Mouse (Mus musculus) Patski (cell line): Measurements from ENCODE around the gene Dpy30. TPM values are rescaled to one million over a fixed set of nuclear protein-coding genes. Genes with fewer than 3 reads are reported as not detected.
"Not testable (repeated sequence)": the region's sequence is repeated elsewhere in the genome, so short reads cannot be mapped to it uniquely, and the experiment has no call there.

Source experiments
- ATAC-seq: fragments of 100-300 bp; one replicate; pipeline ENCODE4 v1.8.0; 2021
- CTCF ChIA-PET: fragments of 350-600 bp; sonication (Branson Sonifier 250); formaldehyde crosslinking; loops from one replicate; lab custom pipeline; 2022; ENCODE audit warnings: inconsistent platforms; lab: Charles Lee
- POLR2A ChIA-PET: fragments of 350-600 bp; sonication (Branson Sonifier 250); formaldehyde crosslinking; loops from one replicate; lab custom pipeline; 2022; ENCODE audit warnings: antibody characterized with exemption, inconsistent platforms; lab: Charles Lee
- DNase-seq: peaks from one replicate; pipeline ENCODE4 v3.0.0-alpha.2; 2011; ENCODE audit warnings: low read depth, low spot score
- H3K27me3 ChIP-seq: fragments of 371-371 bp; one replicate; pipeline ENCODE4 v1.5.1; 2021
- CTCF ChIP-seq: fragments of 100-300 bp; IDR thresholded peaks from one replicate; pipeline ENCODE4 v1.5.1; 2021
- in situ Hi-C: fragments of 300-500 bp; cut with MboI; formaldehyde crosslinking; loops from 3 replicates; pipeline ENCODE4 v1.11.1; 2018; ENCODE audit warnings: low pct_unique_long_range_greater_than_20kb, mixed read lengths
- polyA plus RNA-seq: library from polyadenylated mRNA; unstranded; gene quantifications from one replicate; pipeline ENCODE4 v1.2.3, GENCODE M21; 2021

The Dpy30 gene
- polyA plus RNA-seq, 1 experiment from 2014 or later: 97.9 TPM

GRCm38 (mm10) chr17:74316309-74316863 is 7.4 kb downstream of the Dpy30 start:
- POLR2A ChIA-PET: interaction anchor here (0.6 to 0.7 kb wide), 2 partner anchors 22 to 755 kb away, joined by 3 to 4 read pairs; partner anchors contain the start of gene Spast
- no peak for TF ChIP-seq CTCF
- ATAC-seq: peak; percentile 90
- DNase-seq: no peak
- in situ Hi-C loops: no loop called here
- CTCF ChIA-PET: no interaction called here
- H3K27me3 ChIP-seq: no peaks in the 10 kb centered on the region

GRCm38 (mm10) chr17:74315445-74316308 is 8.1 kb downstream of the Dpy30 start:
- ChIA-PET CTCF (no interaction called here), POLR2A (interaction anchor here (0.6 to 1.2 kb wide), 2 partner anchors 19 to 139 kb away, joined by 3 to 4 read pairs; no protein-coding TSS in a partner anchor)
- no peak for TF ChIP-seq CTCF
- H3K27me3 ChIP-seq: no peaks in the 10 kb centered on the region
- in situ Hi-C loops: no loop called here
- ATAC-seq (peak; percentile 66), DNase-seq (no peak)

GRCm38 (mm10) chr17:74306021-74306420 is 17.7 kb downstream of the Dpy30 start:
- ChIA-PET CTCF (no interaction called here), POLR2A (no interaction called here)
- TF ChIP-seq CTCF: no peak
- DNase-seq (no peak), ATAC-seq (no peak)
- no peaks in the 10 kb centered on the region for H3K27me3 ChIP-seq
- in situ Hi-C loops: no loop called here

GRCm38 (mm10) chr17:74305616-74306015 is 18.1 kb downstream of the Dpy30 start:
- ATAC-seq (no peak), DNase-seq (no peak)
- ChIA-PET CTCF (no interaction called here), POLR2A (interaction anchor here (1.0 kb wide), 1 partner anchor 223 kb away, joined by 3 read pairs; the partner anchor contains the start of gene Birc6)
- TF ChIP-seq CTCF: no peak
- H3K27me3 ChIP-seq: no peaks in the 10 kb centered on the region
- in situ Hi-C loops: no loop called here

GRCm38 (mm10) chr17:74304060-74304459 is 19.7 kb downstream of the Dpy30 start:
- CTCF ChIA-PET: no interaction called here

GRCm38 (mm10) chr17:74300089-74300488 is 23.7 kb downstream of the Dpy30 start:
- in situ Hi-C loops: loop anchor here (5.0 kb wide), 1 partner anchor 263 kb away; no protein-coding TSS in a partner anchor
- no peaks in the 10 kb centered on the region for H3K27me3 ChIP-seq
- ATAC-seq (no peak), DNase-seq (no peak)
- ChIA-PET CTCF (no interaction called here), POLR2A (no interaction called here)
- TF ChIP-seq CTCF: no peak

More at GRCm38 (mm10) chr17:74304060-74304459, 19.7 kb downstream of the Dpy30 start:
- H3K27me3 ChIP-seq: no peaks in the 10 kb centered on the region
- DNase-seq (no peak), ATAC-seq (no peak)
- TF ChIP-seq CTCF: no peak
- POLR2A ChIA-PET: no interaction called here
- in situ Hi-C loops: loop anchor here (5.0 kb wide), 1 partner anchor 267 kb away; no protein-coding TSS in a partner anchor

- DNase-seq, POLR2A ChIA-PET, ATAC-seq, H3K27me3 ChIP-seq: not testable (repeated sequence)
- CTCF ChIA-PET: interaction anchor here (1.5 kb wide), 1 partner anchor 276 kb away, joined by 3 read pairs; no protein-coding TSS in a partner anchor
- in situ Hi-C loops: loop anchor here (5.0 to 25.0 kb wide), 2 partner anchors 405 to 1460 kb away; partner anchors contain the start of gene Ypel5
Observed at GRCm38 (mm10) chr17:74296991-74297390, 26.8 kb downstream of the Dpy30 start.

GRCm38 (mm10) chr17:74296076-74296823 is 27.5 kb downstream of the Dpy30 start:
- TF ChIP-seq CTCF: peak; percentile 91
- H3K27me3 ChIP-seq: no peaks in the 10 kb centered on the region
- ATAC-seq (no peak), DNase-seq (no peak)
- ChIA-PET POLR2A (interaction anchor here (0.7 kb wide), 1 partner anchor 19 kb away, joined by 3 read pairs; no protein-coding TSS in a partner anchor), CTCF (interaction anchor here (0.8 to 1.5 kb wide), 2 partner anchors 16 to 275 kb away, joined by 3 read pairs; no protein-coding TSS in a partner anchor)
- in situ Hi-C loops: loop anchor here (5.0 to 25.0 kb wide), 2 partner anchors 404 to 1459 kb away; partner anchors contain the start of gene Ypel5

- ChIA-PET CTCF (interaction anchor here (0.8 to 1.5 kb wide), 2 partner anchors 17 to 274 kb away, joined by 3 read pairs; no protein-coding TSS in a partner anchor), POLR2A (interaction anchor here (1.0 kb wide), 2 partner anchors 52 to 77 kb away, joined by 3 read pairs; no protein-coding TSS in a partner anchor)
- DNase-seq: no peak
- in situ Hi-C loops: loop anchor here (5.0 to 25.0 kb wide), 2 partner anchors 403 to 1458 kb away; partner anchors contain the start of gene Ypel5
- TF ChIP-seq CTCF: no peak
- H3K27me3 ChIP-seq: no peaks in the 10 kb centered on the region
- ATAC-seq: peak; percentile 78
Observed at GRCm38 (mm10) chr17:74295026-74295970, 28.4 kb downstream of the Dpy30 start, which contains the start of gene Memo1. Memo1 (minus strand) TSS chr17:74295521.
